Mouse (Mus musculus) T-cell, adult 2 months (primary cell): ENCODE data around the gene Rnf34.
A peak's percentile ranks its signal among the peaks of the same experiment; 100 is the strongest.

Source experiments
- DNase-seq: peaks from one replicate; pipeline ENCODE4 v3.0.0; 2022; ENCODE audit warnings: low spot score

Gene Rnf34

DNA sequence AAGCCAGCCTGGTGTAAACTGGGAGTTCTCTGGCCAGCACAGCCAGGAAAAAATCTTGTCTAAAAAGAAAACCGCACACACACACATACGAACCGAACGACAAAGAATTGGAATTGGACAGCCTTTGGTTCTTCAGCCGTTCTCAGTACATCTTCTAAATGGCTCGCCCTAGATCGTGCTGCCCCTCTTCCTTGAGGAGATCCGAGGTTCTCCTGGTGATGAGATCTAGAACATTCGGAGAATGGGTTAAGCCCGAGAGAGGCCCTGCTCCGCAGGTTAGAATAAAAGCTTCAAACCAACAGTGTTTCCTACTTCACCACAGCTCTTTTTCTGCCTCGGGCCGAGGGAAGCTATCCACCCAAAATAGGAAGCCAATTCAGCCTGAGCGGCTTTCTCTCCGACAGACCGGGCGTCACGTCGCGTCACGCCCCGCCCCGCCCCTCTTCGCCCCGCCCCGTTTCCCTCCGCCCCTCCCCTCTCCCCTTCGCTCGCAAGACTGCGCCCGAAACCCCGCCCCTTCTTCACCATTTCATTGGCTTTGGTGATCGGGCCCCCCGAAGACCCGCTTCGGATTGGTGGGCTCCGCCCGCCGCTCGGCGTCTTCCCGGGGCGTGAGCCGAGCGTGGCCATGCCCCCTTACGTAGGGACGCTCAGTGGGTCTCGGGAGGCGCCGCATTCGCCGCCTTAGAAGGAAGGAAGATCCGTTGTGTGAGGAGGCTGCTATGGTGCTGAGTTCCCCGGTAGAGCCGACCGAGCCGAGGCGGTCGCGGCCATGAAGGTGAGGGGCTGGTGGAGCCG, at the start of gene Rnf34:
Rnf34 (plus strand) TSS at position 528 of the 798 bp plus-strand sequence.
- peak; percentile 99 for DNase-seq

GRCm38 (mm10) chr5:122800345-122801010, 49.4 kb upstream of the Rnf34 start:
- DNase-seq, result no peak

DNA sequence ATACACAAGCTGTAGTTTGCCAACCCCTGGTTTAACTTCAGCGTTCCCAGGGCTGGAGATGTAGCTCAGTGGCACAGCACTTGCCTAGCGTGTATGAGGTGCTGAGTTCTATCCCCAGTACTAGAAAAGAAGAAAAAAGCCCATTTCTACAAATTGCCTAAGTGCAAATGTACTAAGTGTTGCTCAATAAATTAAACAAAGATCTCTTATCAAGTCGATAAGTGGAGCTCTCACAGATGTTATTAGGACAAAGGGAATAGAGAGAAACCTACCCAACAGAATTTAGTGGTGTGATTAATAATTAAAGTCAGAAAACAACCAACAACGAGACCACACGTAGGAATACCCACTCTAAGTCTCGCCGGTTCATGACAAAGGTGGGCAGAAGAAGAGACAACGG, 48.2 kb upstream of the Rnf34 start:
- DNase-seq, result no peak

DNA sequence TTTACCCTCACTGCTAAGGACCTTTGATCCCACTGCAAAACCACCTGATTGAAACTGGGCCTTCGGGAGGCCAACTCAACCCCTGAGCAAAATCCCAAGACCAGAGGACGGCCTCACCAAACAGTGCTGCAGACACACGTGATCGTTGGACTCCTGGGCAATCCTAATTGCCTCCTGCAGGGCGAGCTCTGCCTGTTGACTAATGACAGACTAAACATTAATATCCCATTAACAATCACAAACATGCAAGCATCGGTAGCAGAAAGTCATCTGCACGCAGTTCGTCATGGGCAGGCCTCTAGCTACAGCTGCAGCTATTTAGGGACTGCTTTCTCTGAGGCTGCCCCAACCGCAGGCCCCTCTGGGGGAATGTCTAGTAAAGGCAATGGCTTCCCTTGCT, 47.1 kb upstream of the Rnf34 start:
- DNase-seq, result no peak

DNA sequence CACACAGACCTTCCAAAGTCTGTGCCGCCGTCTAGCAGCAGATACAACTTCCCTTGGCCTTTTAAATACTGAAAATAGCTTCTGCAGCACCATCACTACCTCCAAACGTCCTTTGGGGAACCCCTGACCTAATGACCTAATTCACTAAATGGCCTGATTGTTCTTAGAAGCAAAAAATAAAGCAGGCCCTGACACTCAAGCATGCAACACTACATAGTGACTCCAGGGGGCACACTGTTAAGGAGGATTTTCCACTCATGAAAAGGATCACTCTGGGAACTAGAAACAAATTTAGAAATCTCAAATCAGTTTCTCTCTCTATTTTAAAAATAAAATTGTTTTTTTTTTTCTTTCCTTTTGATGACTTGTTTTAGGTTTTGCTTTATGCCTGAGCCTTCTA, 44.3 kb upstream of the Rnf34 start:
- DNase-seq, result no peak

- peak; percentile 77 for DNase-seq
Observed at GRCm38 (mm10) chr5:122811364-122812079, 38.3 kb upstream of the Rnf34 start.

DNA sequence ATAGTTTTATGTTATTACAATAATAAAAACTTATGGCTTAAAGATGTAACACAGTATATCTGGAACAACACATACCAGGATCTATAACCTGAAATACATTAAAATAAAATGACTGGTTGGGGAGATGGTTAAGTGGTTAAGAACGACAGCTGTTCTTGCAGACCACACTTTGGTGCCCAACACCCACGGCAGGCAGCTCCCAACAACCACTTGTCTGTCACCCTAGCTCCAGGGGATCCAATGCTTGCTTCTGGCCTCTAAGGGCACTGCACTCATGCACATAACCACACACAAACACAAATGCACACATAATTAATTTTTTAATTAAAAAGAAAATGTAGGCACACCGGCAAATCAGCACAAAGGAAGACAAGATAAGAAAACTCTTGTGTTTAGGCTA, 37.1 kb upstream of the Rnf34 start:
- DNase-seq, result no peak

- DNase-seq, result peak; percentile 95
Observed at GRCm38 (mm10) chr5:122820777-122821523, 28.9 kb upstream of the Rnf34 start, which contains the start of gene Anapc5. Anapc5 (minus strand) TSS chr5:122821339.

- DNase-seq, result no peak
Observed at GRCm38 (mm10) chr5:122821524-122821885, 28.3 kb upstream of the Rnf34 start.

DNA sequence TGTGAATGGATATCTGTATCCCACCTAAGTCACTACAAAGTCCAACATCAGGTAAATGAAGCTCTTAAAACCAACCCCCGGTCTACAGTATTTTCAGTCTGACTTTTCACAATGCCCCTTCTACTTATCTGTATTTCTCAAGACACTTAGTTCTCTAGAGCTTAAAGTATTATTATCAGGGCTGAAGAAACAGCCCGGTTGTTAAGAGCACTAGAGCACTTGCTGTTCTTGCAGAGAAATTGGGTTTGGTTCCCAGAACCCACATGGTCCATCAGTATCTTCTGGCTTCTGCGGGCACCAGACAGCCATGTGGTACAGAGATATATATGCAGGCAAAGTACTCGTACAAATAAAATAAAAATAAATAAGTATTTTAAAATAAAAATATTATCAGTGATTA, 27.4 kb upstream of the Rnf34 start:
- DNase-seq, result no peak

DNA sequence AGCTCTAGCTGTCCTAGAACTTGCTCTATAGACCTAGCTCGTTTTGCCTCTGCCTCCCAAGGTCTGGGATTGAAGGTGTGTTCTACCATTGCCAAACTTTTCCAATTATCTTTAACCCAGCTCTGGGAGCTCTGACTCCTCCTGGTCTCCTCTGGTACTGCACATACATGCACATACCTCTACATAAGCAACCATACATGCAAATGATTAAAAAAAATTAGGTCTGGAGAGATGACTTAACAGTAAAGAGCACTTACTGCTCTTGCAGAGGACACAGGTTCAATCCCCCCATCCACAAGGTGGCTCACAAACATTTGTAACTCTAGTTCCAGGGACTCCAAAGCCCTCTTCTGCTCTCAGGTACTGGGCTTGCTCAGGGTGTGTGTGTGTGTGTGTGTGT, 25.9 kb upstream of the Rnf34 start:
- no peak for DNase-seq

DNA sequence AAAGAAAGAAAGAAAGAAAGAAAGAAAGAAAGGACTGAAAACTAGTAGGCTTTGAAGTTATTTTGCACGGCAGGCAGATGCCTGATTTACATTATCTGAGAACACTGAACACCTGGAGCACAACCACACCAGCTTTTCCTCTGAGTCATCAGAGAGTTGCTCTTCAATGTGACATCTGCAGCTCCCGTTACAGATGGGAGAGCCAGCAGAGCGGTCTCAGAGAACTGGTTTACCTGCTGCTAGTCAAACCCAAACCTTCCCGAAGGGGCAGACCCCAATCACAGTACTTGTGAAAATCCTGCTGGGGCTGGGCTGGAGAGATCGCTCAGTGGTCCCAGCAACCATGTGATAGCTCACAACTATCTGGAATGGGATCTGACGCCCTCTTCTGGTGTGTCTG, 25.4 kb upstream of the Rnf34 start:
- no peak for DNase-seq

DNA sequence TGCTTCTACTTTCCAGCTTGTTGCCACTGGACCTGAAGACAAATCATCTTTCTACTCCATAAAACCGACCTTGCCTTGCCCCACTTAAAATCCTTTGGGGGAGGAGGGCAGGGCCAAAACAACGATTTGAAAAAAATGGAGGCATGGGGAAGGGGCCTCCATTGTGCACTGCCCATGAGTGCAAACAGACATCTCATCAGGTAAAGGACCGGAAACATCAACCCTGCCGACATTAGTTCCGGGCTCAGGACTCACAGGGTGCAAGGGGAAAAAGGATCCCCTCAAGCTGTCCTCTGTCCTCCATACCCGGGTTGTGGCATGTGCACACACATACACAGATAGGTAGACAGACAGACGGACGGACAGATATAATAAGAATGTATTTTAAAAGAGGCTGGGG, 24.7 kb upstream of the Rnf34 start:
- no peak for DNase-seq

DNA sequence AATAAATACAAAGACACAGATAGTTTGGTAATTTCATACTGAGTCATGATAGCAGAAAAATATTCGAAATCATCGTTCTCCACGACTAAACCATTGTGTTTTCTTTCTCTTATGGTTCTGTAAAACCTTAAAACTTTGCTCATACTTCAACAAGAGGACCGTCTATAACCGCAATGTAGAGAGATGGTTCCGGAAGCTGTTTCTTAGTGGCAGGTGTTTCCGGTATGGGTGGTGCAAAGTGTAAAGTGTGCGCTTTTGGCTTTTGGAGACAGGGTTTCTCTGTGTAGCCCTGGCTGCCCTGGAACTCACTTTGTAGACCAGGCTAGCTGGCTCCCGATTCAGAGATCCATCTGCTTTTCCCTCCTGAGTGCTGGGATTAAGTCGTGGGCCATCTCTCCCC, 17.3 kb upstream of the Rnf34 start:
- peak; percentile 56 for DNase-seq

- DNase-seq, result peak; percentile 24
Observed at GRCm38 (mm10) chr5:122832996-122833395, 16.9 kb upstream of the Rnf34 start.

- no peak for DNase-seq
Observed at GRCm38 (mm10) chr5:122841126-122841525, 8.7 kb upstream of the Rnf34 start.

DNA sequence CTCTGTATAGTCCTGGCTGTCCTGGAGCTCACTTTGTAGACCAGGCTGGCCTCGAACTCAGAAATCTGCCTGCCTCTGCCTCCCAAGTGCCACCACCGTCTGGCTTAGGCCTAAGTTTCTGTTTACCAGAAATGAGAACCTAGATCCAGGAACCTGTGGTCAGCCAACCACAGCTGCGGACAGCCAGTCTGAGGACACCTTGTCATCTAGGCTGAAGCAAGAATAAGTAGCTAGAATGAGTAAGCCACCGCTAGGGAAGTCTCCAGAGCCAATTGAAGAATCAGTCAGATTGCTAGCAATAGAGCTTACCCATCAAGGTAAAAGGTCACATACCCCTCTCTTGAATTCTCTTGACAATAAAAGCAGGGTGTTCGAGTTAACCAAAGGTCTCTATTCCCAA, 6.0 kb upstream of the Rnf34 start:
- no peak for DNase-seq

- no peak for DNase-seq
Observed at GRCm38 (mm10) chr5:122850319-122851002, 613 bp downstream of the Rnf34 start.

GRCm38 (mm10) chr5:122852611-122853010, 2.8 kb downstream of the Rnf34 start:
- DNase-seq, result no peak

- DNase-seq, result peak; percentile 12
Observed at GRCm38 (mm10) chr5:122855858-122856257, 6.0 kb downstream of the Rnf34 start.

- DNase-seq, result no peak
Observed at GRCm38 (mm10) chr5:122863053-122863452, 13.2 kb downstream of the Rnf34 start.

DNA sequence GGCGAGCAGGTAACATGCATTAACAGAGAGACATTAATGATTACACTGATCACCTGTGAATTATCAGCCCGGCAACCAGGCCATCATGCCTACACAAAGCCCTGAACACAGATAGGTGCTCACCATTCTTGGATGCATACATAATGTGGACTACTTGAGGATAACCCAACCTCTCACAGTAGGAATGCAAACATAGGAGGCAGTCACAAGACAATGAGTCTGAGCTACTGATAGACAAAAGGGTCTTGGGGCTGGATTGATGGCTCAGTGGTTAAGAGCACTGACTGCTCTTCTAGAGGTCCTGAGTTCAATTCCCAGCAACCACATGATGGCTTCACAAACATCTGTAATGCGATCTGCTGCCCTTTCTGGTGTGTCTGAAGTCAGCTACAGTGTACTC, 22.8 kb downstream of the Rnf34 start:
- DNase-seq, result no peak
